Mouse (Mus musculus) small intestine, adult 2 months (tissue): ENCODE measurements around the gene Parm1. TPM values are rescaled to one million over a fixed set of nuclear protein-coding genes. Genes with fewer than 3 reads are reported as not detected.

Experiments used
- H3K27ac ChIP-seq: fragments of 200-500 bp; 2 replicates; pipeline ENCODE4 v1.5.1; 2012; ENCODE audit warnings: low read depth, low read length, control low read depth, inconsistent platforms; ENCODE audit not compliant: insufficient read depth
- H3K27me3 ChIP-seq: fragments of 200-500 bp; 2 replicates; pipeline ENCODE4 v1.6.1; 2012; ENCODE audit warnings: mild to moderate bottlenecking, moderate library complexity, low read length, inconsistent platforms; ENCODE audit not compliant: control insufficient read depth, insufficient read depth
- H3K36me3 ChIP-seq: fragments of 200-500 bp; 2 replicates; pipeline ENCODE4 v1.6.1; 2012; ENCODE audit warnings: mild to moderate bottlenecking, low read length, control low read depth, inconsistent platforms; ENCODE audit not compliant: control insufficient read depth, insufficient read depth
- H3K4me1 ChIP-seq: fragments of 200-500 bp; 2 replicates; pipeline ENCODE4 v1.6.1; 2012; ENCODE audit warnings: low read length, inconsistent platforms, mixed read lengths; ENCODE audit not compliant: control insufficient read depth, insufficient read depth, insufficient read length
- H3K4me3 ChIP-seq: fragments of 200-500 bp; 2 replicates; pipeline ENCODE4 v1.5.1; 2012; ENCODE audit warnings: low read depth, mild to moderate bottlenecking, control low read depth, inconsistent platforms, low read length, moderate library complexity
- CTCF ChIP-seq: fragments of 200-500 bp; IDR thresholded peaks from 2 replicates; pipeline ENCODE4 v1.5.1; 2012; ENCODE audit warnings: low read depth, mild to moderate bottlenecking, control low read depth, inconsistent platforms, low read length, moderate library complexity, mixed read lengths; ENCODE audit not compliant: insufficient replicate concordance, insufficient read length; ENCODE audit errors: extremely low read depth
- POLR2A ChIP-seq: fragments of 200-500 bp; IDR thresholded peaks from 2 replicates; pipeline ENCODE4 v1.6.1; 2012; ENCODE audit warnings: low read depth, mild to moderate bottlenecking, control low read depth, inconsistent platforms, low read length, moderate library complexity
- WGBS: fragments of 180-500 bp; shearing (Covaris S2); methylation state at CpG from one replicate; pipeline ENCODE4 v1.1.7; 2018; 5-methylcytosine and 5-hydroxymethylcytosine counted together
- polyA plus RNA-seq: library from polyadenylated mRNA; depleted of rRNA; stranded (reverse); fragments of >200 nt; gene quantifications from 2 replicates; pipeline ENCODE4 v1.2.3, GENCODE M21; 2012; rRNA removed

Gene Parm1
- polyA plus RNA-seq, 1 experiment, result 5.9 TPM

- WGBS, result 92% methylated on average over 3 of the region's 3 CpGs
- Histone ChIP-seq H3K36me3 (no peaks in the 10 kb centered on the region), H3K27ac (no peak overlapping the region), H3K27me3 (no peaks in the 10 kb centered on the region), H3K4me3 (no peak overlapping the region), H3K4me1 (no peaks in the 10 kb centered on the region)
- TF ChIP-seq CTCF, result no peak
- TF ChIP-seq POLR2A, result no peak
These were observed 137.1 kb downstream of the Parm1 start for GRCm38 (mm10) chr5:91654331-91655048.

GRCm38 (mm10) chr5:91655263-91655662 is 137.8 kb downstream of the Parm1 start:
- no peak overlapping the region for H3K27ac ChIP-seq
- H3K36me3 ChIP-seq, result no peaks in the 10 kb centered on the region
- H3K4me3 ChIP-seq, result no peak overlapping the region
- H3K4me1 ChIP-seq, result no peaks in the 10 kb centered on the region
- H3K27me3 ChIP-seq, result no peaks in the 10 kb centered on the region
- 65% methylated on average over 3 of the region's 3 CpGs for WGBS
- TF ChIP-seq CTCF, result no peak
- no peak for TF ChIP-seq POLR2A

- 87% methylated on average over 1 of the region's 1 CpGs for WGBS
- no peaks in the 10 kb centered on the region for H3K4me1 ChIP-seq
- H3K36me3 ChIP-seq, result no peaks in the 10 kb centered on the region
- no peak for TF ChIP-seq CTCF
- TF ChIP-seq POLR2A, result no peak
- H3K4me3 ChIP-seq, result no peak overlapping the region
- H3K27ac ChIP-seq, result no peak overlapping the region
- no peaks in the 10 kb centered on the region for H3K27me3 ChIP-seq
These were observed 145.3 kb downstream of the Parm1 start for GRCm38 (mm10) chr5:91662715-91663114.

GRCm38 (mm10) chr5:91667127-91667526 is 149.7 kb downstream of the Parm1 start:
- no peak overlapping the region for H3K27ac ChIP-seq
- 86% methylated on average over 4 of the region's 4 CpGs for WGBS
- no peaks in the 10 kb centered on the region for H3K27me3 ChIP-seq
- no peaks in the 10 kb centered on the region for H3K36me3 ChIP-seq
- no peaks in the 10 kb centered on the region for H3K4me1 ChIP-seq
- no peak overlapping the region for H3K4me3 ChIP-seq
- TF ChIP-seq CTCF (no peak), POLR2A (no peak)

- Histone ChIP-seq H3K4me1 (no peaks in the 10 kb centered on the region), H3K27me3 (no peaks in the 10 kb centered on the region), H3K4me3 (no peak overlapping the region), H3K27ac (no peak overlapping the region), H3K36me3 (no peaks in the 10 kb centered on the region)
- 81% methylated on average over 4 of the region's 4 CpGs for WGBS
- no peak for TF ChIP-seq POLR2A
- TF ChIP-seq CTCF, result no peak
These were observed 151.8 kb downstream of the Parm1 start for GRCm38 (mm10) chr5:91669235-91669634.

Other genes with a start within 250 kb of the Parm1 start
- 0.86 and 1.1 TPM in 2 replicates for gene Btc, start 114.6 kb upstream of the Parm1 start, polyA plus RNA-seq